Mouse (Mus musculus): ENCODE data around the gene Acsbg2.

- TF ChIP-seq CTCF (IDR thresholded peaks at IDR 0.05; ENCODE audit: borderline replicate concordance, control insufficient read depth, extremely low read depth, insufficient read depth, low read length, poor library complexity) (no peak), POLR2A (IDR thresholded peaks at IDR 0.05; ENCODE audit: control insufficient read depth, extremely low read depth, insufficient read depth, low read length, poor library complexity) (no peak)
These were observed 33.7 kb downstream of the Acsbg2 start for GRCm38 (mm10) chr17:56840524-56840923.
